Mouse (Mus musculus) liver, postnatal 0 days (tissue): ENCODE measurements at regions not wholly inside any gene's neighbourhood (a gene's known extent, or its start where the extent isn't known, plus 50 kb on each side); places are given as distances from the start of the nearest gene placed in this dataset.

Experiments used
- CTCF ChIP-seq: sonication (generic); IDR thresholded peaks from 2 replicates; pipeline ENCODE4 v1.5.1; 2016; ENCODE audit warnings: antibody characterized with exemption, low read depth
- EP300 ChIP-seq: IDR thresholded peaks from 2 replicates; pipeline ENCODE4 v1.6.1; 2016; ENCODE audit warnings: antibody characterized with exemption, low read depth, mild to moderate bottlenecking

DNA sequence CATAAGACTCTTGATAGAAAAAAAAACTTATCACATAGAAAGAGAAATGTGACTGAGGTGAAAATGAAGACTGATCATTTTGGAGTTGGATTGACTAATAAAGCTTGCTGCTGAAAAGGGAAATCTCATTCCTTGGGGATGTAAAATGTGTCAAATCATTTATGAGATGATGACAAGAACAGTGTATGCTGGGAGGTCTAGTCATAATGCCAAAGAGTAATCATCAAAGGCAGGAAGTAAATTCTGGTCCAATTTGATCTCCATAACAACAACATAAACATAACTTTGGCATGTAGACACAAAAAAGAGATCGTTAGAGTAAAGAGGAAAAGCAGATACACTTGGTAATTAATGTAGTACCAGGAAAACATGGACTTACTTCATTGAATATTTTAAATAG lies 470.9 kb downstream of the Phex start:
- TF ChIP-seq CTCF (no peak), EP300 (no peak)
